Mouse (Mus musculus) thymus, adult 2 months (tissue): ENCODE data around the gene Egln3. TPM values are rescaled to one million over a fixed set of nuclear protein-coding genes. Genes with fewer than 3 reads are reported as not detected.

ENCODE experiments used
- DNase-seq: peaks from one replicate; pipeline ENCODE4 v3.0.0; 2021
- H3K27ac ChIP-seq: fragments of 200-500 bp; 2 replicates; pipeline ENCODE4 v1.5.1; 2012; ENCODE audit warnings: low read length, control low read depth; ENCODE audit not compliant: control insufficient read depth, insufficient read depth
- H3K27me3 ChIP-seq: fragments of 200-500 bp; 2 replicates; pipeline ENCODE4 v1.6.1; 2012; ENCODE audit warnings: mild to moderate bottlenecking, low read length, moderate library complexity, mixed read lengths; ENCODE audit not compliant: control insufficient read depth, insufficient read depth
- H3K36me3 ChIP-seq: fragments of 200-500 bp; 2 replicates; pipeline ENCODE4 v1.6.1; 2012; ENCODE audit warnings: mild to moderate bottlenecking, low read length, moderate library complexity; ENCODE audit not compliant: control insufficient read depth, insufficient read depth
- H3K4me1 ChIP-seq: fragments of 200-500 bp; replicated peaks from 2 replicates; pipeline ENCODE4 v1.6.1; 2012; ENCODE audit warnings: low read length; ENCODE audit not compliant: control insufficient read depth, insufficient read depth
- H3K4me3 ChIP-seq: fragments of 200-500 bp; 2 replicates; pipeline ENCODE4 v1.5.1; 2012; ENCODE audit warnings: mild to moderate bottlenecking, low read length, control low read depth, moderate library complexity; ENCODE audit not compliant: control insufficient read depth, insufficient read depth
- CTCF ChIP-seq: fragments of 200-500 bp; IDR thresholded peaks from 2 replicates; pipeline ENCODE4 v1.5.1; 2012; ENCODE audit warnings: mild to moderate bottlenecking, control low read depth, low read length, moderate library complexity, borderline replicate concordance; ENCODE audit not compliant: control insufficient read depth, poor library complexity, insufficient read depth; ENCODE audit errors: extremely low read depth
- POLR2A ChIP-seq: fragments of 200-500 bp; IDR thresholded peaks from 2 replicates; pipeline ENCODE4 v1.6.1; 2012; ENCODE audit warnings: mild to moderate bottlenecking, low read length, control low read depth, moderate library complexity; ENCODE audit not compliant: control insufficient read depth, poor library complexity, insufficient read depth; ENCODE audit errors: extremely low read depth
- WGBS: fragments of 180-500 bp; shearing (Covaris S2); methylation state at CpG from one replicate; pipeline ENCODE4 v1.1.7; 2018; 5-methylcytosine and 5-hydroxymethylcytosine counted together
- polyA plus RNA-seq: library from polyadenylated mRNA; depleted of rRNA; stranded (reverse); fragments of >200 nt; gene quantifications from 2 replicates; pipeline ENCODE4 v1.2.3, GENCODE M21; 2012

Egln3 gene
- polyA plus RNA-seq, 1 experiment: 26.1 TPM

DNA sequence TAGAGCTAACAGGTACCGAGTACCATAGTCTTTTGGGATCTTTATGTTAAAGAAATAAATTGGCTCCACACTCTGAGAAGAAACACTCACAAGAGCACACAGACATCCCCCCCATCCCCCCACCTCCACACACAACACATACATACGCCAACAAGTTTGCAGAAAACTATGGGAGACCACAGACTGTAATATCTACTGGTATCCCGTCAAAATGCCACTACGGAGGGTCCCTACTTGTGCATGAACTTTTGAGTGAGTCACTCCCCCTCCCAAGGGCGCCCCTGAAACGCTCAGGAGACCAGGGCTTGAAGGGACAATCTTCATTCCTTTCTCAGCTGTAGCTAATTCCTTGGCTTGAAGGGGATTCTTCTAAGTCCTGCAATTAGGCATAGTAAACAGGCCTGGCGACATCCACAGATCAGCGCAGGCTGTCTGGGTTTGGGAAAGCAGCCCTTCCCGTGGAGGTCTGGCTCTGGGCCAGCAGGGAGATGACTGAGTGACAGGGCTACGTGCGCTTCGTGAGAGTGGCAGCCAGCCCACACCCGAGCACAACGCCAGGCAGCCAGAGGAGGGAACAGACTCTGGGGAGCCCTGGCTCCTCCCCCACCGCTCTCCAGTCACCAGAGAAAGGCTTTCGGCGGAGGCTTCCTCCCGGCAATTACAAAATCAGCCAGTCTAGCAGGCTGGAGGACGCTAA, 11.9 kb downstream of the Egln3 start:
- peak overlapping the region; percentile 39 for H3K4me3 ChIP-seq
- DNase-seq: peak; percentile 73

GRCm38 (mm10) chr12:54191181-54191580, 12.5 kb downstream of the Egln3 start:
- DNase-seq: no peak
- TF ChIP-seq POLR2A (no peak), CTCF (no peak)
- Histone ChIP-seq H3K27ac (no peak overlapping the region), H3K36me3 (no peaks in the 10 kb centered on the region), H3K4me3 (no peak overlapping the region), H3K27me3 (no peaks in the 10 kb centered on the region), H3K4me1 (peaks cover 58% of the 10 kb centered on the region)
- WGBS: 16% methylated on average over 9 of the region's 9 CpGs

More for the DNA sequence above, 11.9 kb downstream of the Egln3 start:
- no peaks in the 10 kb centered on the region for H3K36me3 ChIP-seq
- peak overlapping the region; percentile 14; the same call in 1 of the 2 replicates for H3K27ac ChIP-seq
- no peaks in the 10 kb centered on the region for H3K27me3 ChIP-seq
- 4% methylated on average over 19 of the region's 19 CpGs for WGBS
- H3K4me1 ChIP-seq: peaks cover 57% of the 10 kb centered on the region
- TF ChIP-seq CTCF: no peak
- no peak for TF ChIP-seq POLR2A

- TF ChIP-seq POLR2A (no peak), CTCF (no peak)
- no peaks in the 10 kb centered on the region for H3K36me3 ChIP-seq
- DNase-seq: peak; percentile 41
- H3K4me1 ChIP-seq: peaks cover 63% of the 10 kb centered on the region
- H3K27ac ChIP-seq: peak overlapping the region; percentile 49
- no peaks in the 10 kb centered on the region for H3K27me3 ChIP-seq
- WGBS: 5% methylated on average over 17 of the region's 17 CpGs
- no peak overlapping the region for H3K4me3 ChIP-seq
These were observed 15.7 kb downstream of the Egln3 start for GRCm38 (mm10) chr12:54187812-54188600.

GRCm38 (mm10) chr12:54186926-54187623, 16.6 kb downstream of the Egln3 start:
- WGBS: 18% methylated on average over 14 of the region's 14 CpGs
- Histone ChIP-seq H3K4me1 (peaks cover 57% of the 10 kb centered on the region), H3K27ac (no peak overlapping the region; the same call in 1 of the 2 replicates), H3K4me3 (no peak overlapping the region), H3K36me3 (no peaks in the 10 kb centered on the region; the same call in 1 of the 2 replicates), H3K27me3 (no peaks in the 10 kb centered on the region)
- TF ChIP-seq CTCF (no peak), POLR2A (no peak)
- DNase-seq: no peak

- no peak for DNase-seq
- TF ChIP-seq POLR2A (no peak), CTCF (no peak)
- H3K4me3 ChIP-seq: no peak overlapping the region
- no peak overlapping the region for H3K27ac ChIP-seq
- no peaks in the 10 kb centered on the region for H3K27me3 ChIP-seq
- peaks cover 37% of the 10 kb centered on the region for H3K4me1 ChIP-seq
- WGBS: 73% methylated on average over 7 of the region's 7 CpGs
- peaks cover 5% of the 10 kb centered on the region; the same call in 1 of the 2 replicates for H3K36me3 ChIP-seq
These were observed 19.4 kb downstream of the Egln3 start for GRCm38 (mm10) chr12:54184264-54184663.

DNA sequence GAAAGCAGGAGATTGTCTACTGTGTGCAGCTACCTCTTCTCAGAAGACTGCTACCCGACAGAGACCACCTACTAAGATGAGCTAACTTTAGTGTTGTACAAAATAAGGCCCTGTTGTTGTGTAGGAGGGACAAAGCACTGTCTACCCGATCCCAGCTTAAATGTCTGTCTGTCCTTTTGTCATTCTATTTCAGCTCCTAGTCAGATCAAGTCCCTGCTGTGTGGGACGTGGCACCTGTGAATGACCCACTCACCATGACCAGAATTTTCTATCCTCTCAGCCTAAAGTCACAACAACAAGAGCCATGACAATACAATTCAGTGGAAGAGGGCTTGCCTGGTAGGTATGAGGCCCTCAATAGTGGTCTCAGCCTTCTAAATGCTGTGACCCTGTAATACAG, 25.3 kb downstream of the Egln3 start:
- TF ChIP-seq CTCF: no peak
- TF ChIP-seq POLR2A: no peak
- Histone ChIP-seq H3K4me3 (no peak overlapping the region), H3K36me3 (peaks cover 5% of the 10 kb centered on the region; the same call in 1 of the 2 replicates), H3K4me1 (peaks cover 4% of the 10 kb centered on the region; the same call in 1 of the 2 replicates), H3K27ac (no peak overlapping the region), H3K27me3 (no peaks in the 10 kb centered on the region)
- DNase-seq: no peak
- WGBS: 95% methylated on average over 3 of the region's 3 CpGs
